ENCODE assay signal across 42 mouse cellular contexts in genomic region chr19:11634330-11634729, GRCm38 (mm10). TPM values are rescaled to one million over a fixed set of nuclear protein-coding genes. Genes with fewer than 3 reads are reported as not detected.
"Had no signal": no experiment of that assay in that cellular context is flagged by ENCODE, and none has a peak within 500 bp of the region (broad histone marks: within the 10 kb centered on the region; RNA-seq: fewer than 3 reads in every experiment).

No protein-coding gene starts in this region.

- H3K4me1 ChIP-seq: heart, embryonic 13.5 days; heart, embryonic 15.5 days; hindbrain, embryonic 13.5 days; hindbrain, embryonic 15.5 days; kidney, embryonic 15.5 days; limb, embryonic 13.5 days; limb, embryonic 15.5 days had no signal

- H3K27me3 ChIP-seq: heart, embryonic 13.5 days; heart, embryonic 15.5 days; hindbrain, embryonic 13.5 days; hindbrain, embryonic 15.5 days; kidney, embryonic 15.5 days; limb, embryonic 13.5 days; limb, embryonic 15.5 days had no signal

- H3K4me2 ChIP-seq: heart, embryonic 11.5 days; heart, embryonic 13.5 days; heart, embryonic 15.5 days; hindbrain, embryonic 13.5 days; hindbrain, embryonic 15.5 days; kidney, embryonic 15.5 days; limb, embryonic 13.5 days; limb, embryonic 15.5 days; liver, embryonic 11.5 days had no signal

- H3K27ac ChIP-seq: heart, adult 2 months; heart, embryonic 13.5 days; heart, embryonic 15.5 days; hindbrain, embryonic 13.5 days; hindbrain, embryonic 15.5 days; hindbrain, postnatal 0 days; kidney, embryonic 15.5 days; kidney, postnatal 0 days; limb, embryonic 13.5 days; limb, embryonic 15.5 days; liver, embryonic 14.5 days had no signal

- H3K4me3 ChIP-seq: heart, adult 2 months; heart, embryonic 13.5 days; heart, embryonic 15.5 days; hindbrain, embryonic 13.5 days; hindbrain, embryonic 15.5 days; kidney, embryonic 15.5 days; limb, embryonic 13.5 days; limb, embryonic 15.5 days had no signal

- ATAC-seq: hindbrain, postnatal 0 days; intestine, embryonic 16.5 days had no signal

- H3K9ac ChIP-seq: heart, embryonic 13.5 days; heart, embryonic 15.5 days; hindbrain, embryonic 13.5 days; hindbrain, embryonic 15.5 days; kidney, embryonic 15.5 days; limb, embryonic 13.5 days; limb, embryonic 15.5 days; liver, embryonic 14.5 days had no signal

- H3K36me3 ChIP-seq: heart, embryonic 13.5 days; heart, embryonic 15.5 days; hindbrain, embryonic 13.5 days; hindbrain, embryonic 15.5 days; kidney, embryonic 15.5 days; limb, embryonic 13.5 days; limb, embryonic 15.5 days had no signal

- DNase-seq: gastrocnemius, postnatal 14 days; gastrocnemius, postnatal 36 days; heart, adult 11 months; heart, adult 2 months; heart, postnatal 14 days; heart, postnatal 36 days; kidney, adult 11 months; kidney, adult 2 months; kidney, adult 9 months; kidney, postnatal 14 days; kidney, postnatal 36 days; layer of hippocampus, adult 9-11 months; layer of hippocampus, postnatal 36 days; left cerebral cortex, postnatal 4 days had no signal

- H3K9me3 ChIP-seq: heart, embryonic 13.5 days; heart, embryonic 15.5 days; hindbrain, embryonic 13.5 days; hindbrain, embryonic 15.5 days; kidney, embryonic 15.5 days; limb, embryonic 13.5 days; limb, embryonic 15.5 days had no signal

RNA-seq across cellular contexts. Expression of gene Ms4a3, which starts 6.3 kb away (rescaled TPM):
- total RNA-seq: gastrocnemius, adult 18-20 months; gastrocnemius, adult 8-10 months; gastrocnemius, postnatal 14 days; gastrocnemius, postnatal 36 days; heart, adult 2 months; heart, postnatal 14 days; heart, postnatal 36 days; hindbrain, postnatal 0 days; layer of hippocampus, adult 18-20 months; layer of hippocampus, postnatal 14 days; layer of hippocampus, postnatal 36 days; left cerebral cortex, adult 18-20 months; left cerebral cortex, adult 8-10 months; left cerebral cortex, postnatal 10 days; left cerebral cortex, postnatal 25 days; left cerebral cortex, postnatal 4 days had no signal
- polyA plus RNA-seq: gonadal fat pad, adult 2 months; heart, adult 2 months; heart, embryonic 15.5 days; heart, postnatal 0 days; hindbrain, embryonic 11.5 days; hindbrain, embryonic 13.5 days; hindbrain, embryonic 15.5 days; hindbrain, postnatal 0 days; intestine, embryonic 14.5 days; kidney, adult 2 months; kidney, postnatal 0 days; large intestine, adult 2 months; limb, embryonic 11.5 days; limb, embryonic 13.5 days had no signal

RNA-seq across cellular contexts. Expression of gene Ms4a2, which starts 10.8 kb away (rescaled TPM):
- total RNA-seq: heart, postnatal 14 days; heart, postnatal 36 days; hindbrain, postnatal 0 days; layer of hippocampus, adult 18-20 months; layer of hippocampus, adult 8-10 months; layer of hippocampus, postnatal 14 days; layer of hippocampus, postnatal 36 days; left cerebral cortex, adult 18-20 months; left cerebral cortex, postnatal 10 days; left cerebral cortex, postnatal 25 days had no signal
- polyA plus RNA-seq: gonadal fat pad, adult 2 months; heart, embryonic 13.5 days; heart, embryonic 15.5 days; hindbrain, embryonic 11.5 days; large intestine, adult 2 months had no signal

RNA-seq across cellular contexts. Expression of gene Oosp2, which starts 26.0 kb away (rescaled TPM):
- total RNA-seq: gastrocnemius, adult 18-20 months; gastrocnemius, adult 8-10 months; gastrocnemius, postnatal 14 days; gastrocnemius, postnatal 36 days; heart, adult 2 months; heart, postnatal 14 days; heart, postnatal 36 days; hindbrain, postnatal 0 days; layer of hippocampus, adult 18-20 months; layer of hippocampus, adult 8-10 months; layer of hippocampus, postnatal 14 days; layer of hippocampus, postnatal 36 days; left cerebral cortex, adult 18-20 months; left cerebral cortex, adult 8-10 months; left cerebral cortex, postnatal 10 days; left cerebral cortex, postnatal 25 days; left cerebral cortex, postnatal 4 days had no signal
- polyA plus RNA-seq: gonadal fat pad, adult 2 months; heart, adult 2 months; heart, embryonic 11.5 days; heart, embryonic 13.5 days; heart, embryonic 15.5 days; heart, postnatal 0 days; hindbrain, embryonic 11.5 days; hindbrain, embryonic 13.5 days; hindbrain, embryonic 15.5 days; hindbrain, postnatal 0 days; intestine, embryonic 14.5 days; intestine, embryonic 16.5 days; kidney, adult 2 months; kidney, embryonic 15.5 days; kidney, postnatal 0 days; large intestine, adult 2 months; limb, embryonic 11.5 days; limb, embryonic 13.5 days; limb, embryonic 15.5 days; liver, embryonic 11.5 days had no signal

RNA-seq across cellular contexts. Expression of gene Oosp1, which starts 56.6 kb away (rescaled TPM):
- total RNA-seq: gastrocnemius, adult 18-20 months; gastrocnemius, adult 8-10 months; gastrocnemius, postnatal 14 days; gastrocnemius, postnatal 36 days; heart, adult 2 months; heart, postnatal 14 days; heart, postnatal 36 days; hindbrain, postnatal 0 days; layer of hippocampus, adult 18-20 months; layer of hippocampus, adult 8-10 months; layer of hippocampus, postnatal 14 days; layer of hippocampus, postnatal 36 days; left cerebral cortex, adult 18-20 months; left cerebral cortex, adult 8-10 months; left cerebral cortex, postnatal 25 days; left cerebral cortex, postnatal 4 days had no signal
- polyA plus RNA-seq: gonadal fat pad, adult 2 months; heart, adult 2 months; heart, embryonic 11.5 days; heart, embryonic 13.5 days; heart, embryonic 15.5 days; heart, postnatal 0 days; hindbrain, embryonic 11.5 days; hindbrain, embryonic 13.5 days; hindbrain, embryonic 15.5 days; hindbrain, postnatal 0 days; intestine, embryonic 14.5 days; intestine, embryonic 16.5 days; kidney, adult 2 months; kidney, embryonic 15.5 days; kidney, postnatal 0 days; large intestine, adult 2 months; limb, embryonic 11.5 days; limb, embryonic 13.5 days; limb, embryonic 15.5 days; liver, embryonic 11.5 days had no signal
